Mouse (Mus musculus): Measurements from ENCODE around the gene Gnpnat1.

DNA sequence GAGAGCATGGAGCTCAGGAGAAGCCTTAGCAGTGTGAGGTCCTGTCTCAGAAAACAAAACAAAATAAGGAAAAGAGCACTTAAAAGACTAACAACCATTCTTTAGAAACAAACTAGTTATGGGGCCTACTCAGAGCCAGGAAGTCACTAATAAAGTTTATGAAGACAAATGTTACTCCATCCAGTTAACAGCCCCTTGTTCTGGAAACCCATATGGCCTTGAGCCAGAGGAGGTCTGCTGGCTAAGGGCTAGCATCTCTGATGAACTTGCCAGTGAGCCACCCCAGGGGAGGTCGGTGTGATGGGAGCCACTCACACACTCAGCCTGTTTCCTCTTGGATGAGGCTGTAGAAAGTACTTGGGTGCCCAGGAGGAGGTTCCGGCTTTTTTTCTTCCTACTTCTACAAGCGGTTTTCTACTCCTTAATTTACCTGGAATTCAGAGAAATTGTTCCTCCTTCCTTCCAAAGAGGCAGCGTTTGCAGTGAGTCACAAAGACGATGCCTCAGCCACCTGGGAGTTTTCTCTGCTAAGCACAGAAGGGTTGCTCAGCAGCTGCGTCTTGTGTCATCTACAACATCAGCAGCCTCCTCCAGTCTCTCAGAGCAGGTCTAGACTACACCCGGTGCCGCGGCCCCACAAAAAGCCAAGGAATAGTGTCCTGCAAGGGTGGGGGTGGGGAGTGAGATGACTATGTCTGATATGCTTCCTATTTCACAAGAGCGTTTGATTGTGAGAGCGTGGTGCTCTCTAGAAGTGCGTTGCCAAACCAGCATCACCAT, 38.3 kb upstream of the Gnpnat1 start:
- TF ChIP-seq CTCF (IDR thresholded peaks at IDR 0.05; ENCODE audit: borderline replicate concordance, control insufficient read depth, extremely low read depth, insufficient read depth, low read length, poor library complexity): no peak
- no peak for TF ChIP-seq POLR2A (IDR thresholded peaks at IDR 0.05; ENCODE audit: control insufficient read depth, extremely low read depth, insufficient read depth, low read length, poor library complexity)
